Mouse (Mus musculus) liver, postnatal 0 days (tissue): ENCODE data around the gene Brd9.

Experiments used
- CTCF ChIP-seq: sonication (generic); IDR thresholded peaks from 2 replicates; pipeline ENCODE4 v1.5.1; 2016; ENCODE audit warnings: antibody characterized with exemption, low read depth
- EP300 ChIP-seq: IDR thresholded peaks from 2 replicates; pipeline ENCODE4 v1.6.1; 2016; ENCODE audit warnings: antibody characterized with exemption, low read depth, mild to moderate bottlenecking

DNA sequence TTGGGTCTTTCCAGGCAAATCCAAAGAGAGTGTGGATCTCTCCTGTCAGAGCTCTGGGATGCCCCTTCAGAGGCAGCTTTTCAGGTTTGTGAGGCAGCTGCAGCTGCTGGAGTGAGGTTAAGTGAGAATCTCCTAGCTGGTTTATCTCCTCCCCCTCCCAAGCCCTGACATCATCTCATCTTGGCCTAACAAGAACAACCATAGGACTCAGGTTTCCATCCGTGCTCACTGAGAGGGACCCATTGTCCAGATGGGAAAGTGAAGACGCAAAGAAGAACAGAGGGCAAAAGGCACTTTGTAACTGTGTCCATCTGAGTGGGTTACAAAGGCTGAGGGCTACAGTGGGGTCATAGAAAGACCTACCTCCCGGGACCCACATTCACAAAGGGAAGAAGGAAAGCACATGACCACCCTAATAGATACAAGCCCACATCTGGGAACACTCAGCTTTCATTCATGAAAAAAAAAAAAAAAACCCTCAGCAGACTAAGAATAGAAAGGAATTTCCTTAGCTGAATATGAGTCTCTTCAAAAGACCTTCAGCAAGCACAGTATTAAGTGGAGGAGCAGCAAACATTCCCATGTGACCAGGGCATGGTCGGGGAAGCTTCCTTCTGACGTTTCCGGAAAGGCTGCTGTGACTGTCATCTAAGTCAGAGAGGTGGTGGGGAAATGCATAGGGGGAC, 45.0 kb upstream of the Brd9 start:
- no peak for TF ChIP-seq CTCF
- no peak for TF ChIP-seq EP300
